Mouse (Mus musculus): ENCODE results near the gene Ccdc42.

Ccdc42 gene

DNA sequence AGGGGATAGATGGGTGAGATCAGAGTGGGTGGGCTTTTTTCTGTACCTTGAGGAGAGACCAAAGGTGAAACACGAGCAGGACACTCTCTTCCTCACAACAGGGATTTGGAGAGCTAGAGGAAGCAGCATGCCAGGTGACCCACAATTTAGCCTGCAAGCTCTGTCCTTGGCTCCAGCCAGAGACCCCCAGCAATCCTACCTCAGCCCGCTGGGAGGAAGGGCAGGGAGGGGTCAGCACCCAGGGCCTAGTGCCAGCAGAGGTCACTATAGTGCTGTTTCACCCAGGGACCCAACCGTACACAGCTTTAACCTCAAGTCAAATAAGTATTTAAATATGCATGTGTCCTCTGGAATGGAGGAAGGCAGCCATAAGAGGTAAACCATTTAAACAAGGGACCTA, 931 bp upstream of the Ccdc42 start:
- DNase-seq (ENCODE audit: low read depth), result peak; percentile 39

DNA sequence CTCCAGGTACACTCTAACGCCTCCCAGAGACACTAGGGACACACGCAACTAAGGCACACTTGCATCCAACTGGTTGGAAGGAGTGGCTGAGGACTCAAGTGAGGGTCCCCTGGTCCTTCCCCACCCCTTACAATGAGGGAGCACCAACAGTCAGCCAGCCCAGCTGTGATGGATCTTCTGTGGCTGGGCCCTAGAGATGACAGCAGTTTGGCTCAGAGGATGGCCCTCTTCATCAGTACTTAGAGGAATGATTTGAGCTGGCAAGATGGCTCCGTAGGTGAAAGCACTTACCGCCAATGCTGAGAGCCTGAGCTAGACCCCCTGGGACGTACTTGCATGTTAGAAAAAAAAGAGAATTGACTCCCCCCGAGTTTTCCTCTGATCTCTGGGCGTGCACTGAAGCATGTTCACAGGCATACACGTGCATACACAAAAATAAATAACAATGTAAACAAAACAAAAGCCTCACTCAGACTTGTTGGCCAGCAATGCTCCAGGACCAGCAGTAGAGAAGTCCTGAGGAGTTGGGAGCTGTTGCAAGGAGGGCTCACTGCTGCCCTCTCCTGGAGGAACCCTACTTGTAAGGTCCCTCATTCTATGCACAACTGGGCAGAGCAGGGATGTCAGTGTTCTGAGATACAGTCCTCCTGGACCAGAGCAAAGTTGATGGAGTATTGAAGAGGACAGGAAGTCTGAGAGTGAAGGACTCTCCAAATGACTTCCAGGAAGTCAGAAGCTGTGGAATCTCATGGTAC, 2.4 kb downstream of the Ccdc42 start:
- peak; percentile 94 for DNase-seq (ENCODE audit: low read depth)

DNA sequence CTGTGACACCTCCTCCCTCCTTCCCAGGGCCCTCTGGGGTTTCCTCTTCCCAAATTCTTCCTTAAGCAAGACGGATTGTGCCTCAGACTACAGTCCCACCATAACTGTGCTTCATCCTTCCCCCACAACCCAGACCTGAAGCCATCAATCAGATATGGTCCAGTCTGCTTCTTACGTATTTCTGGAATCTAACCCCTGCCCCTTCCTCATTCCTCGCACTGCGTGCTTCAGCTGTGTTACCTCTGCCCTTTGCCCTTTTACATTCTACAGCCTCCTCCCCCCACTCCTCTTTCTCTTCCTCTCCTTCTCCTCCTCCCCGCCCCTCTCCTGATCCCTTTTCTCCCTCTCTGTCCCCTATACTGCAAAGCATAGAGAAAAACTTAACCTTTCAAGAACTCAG, 4.9 kb downstream of the Ccdc42 start:
- DNase-seq (ENCODE audit: low read depth), result no peak

DNA sequence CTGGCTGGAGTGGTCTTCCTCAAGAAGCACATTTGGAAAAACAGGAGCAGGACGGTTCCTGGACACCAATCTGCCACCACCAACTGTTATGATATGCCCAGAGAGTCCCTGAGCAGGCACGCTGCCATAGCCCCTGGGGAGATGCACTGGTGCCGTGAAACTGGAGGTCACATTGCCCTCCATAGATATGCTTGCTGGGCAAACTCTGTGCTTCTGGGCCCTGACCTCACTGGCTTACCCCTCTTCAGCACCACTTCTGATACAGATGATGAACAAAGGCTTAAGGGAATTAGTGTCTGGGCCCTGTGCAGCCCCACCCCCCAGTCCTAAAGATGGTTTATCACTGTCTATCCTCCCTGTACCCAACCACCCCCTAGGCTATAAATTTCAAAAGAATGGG, 6.4 kb downstream of the Ccdc42 start:
- no peak for DNase-seq (ENCODE audit: low read depth)

DNA sequence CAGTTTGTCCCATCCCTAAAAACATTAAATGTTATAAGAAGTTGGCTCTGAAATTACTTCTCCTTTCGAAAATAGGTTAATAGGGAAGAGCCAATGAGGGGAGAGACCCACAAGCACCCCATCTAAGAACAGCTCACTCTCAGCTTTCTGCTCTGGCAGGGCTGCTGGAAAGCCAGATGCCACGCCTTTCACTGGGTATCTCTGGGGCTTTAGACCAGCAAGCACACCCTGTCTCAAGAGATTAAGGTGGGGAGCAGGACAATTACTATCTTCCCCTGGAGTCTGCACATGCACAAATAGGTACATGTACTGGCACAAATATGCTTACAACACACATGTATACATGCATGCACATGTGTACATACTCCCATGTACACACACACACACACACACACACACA, 11.1 kb downstream of the Ccdc42 start:
- DNase-seq (ENCODE audit: low read depth), result no peak

DNA sequence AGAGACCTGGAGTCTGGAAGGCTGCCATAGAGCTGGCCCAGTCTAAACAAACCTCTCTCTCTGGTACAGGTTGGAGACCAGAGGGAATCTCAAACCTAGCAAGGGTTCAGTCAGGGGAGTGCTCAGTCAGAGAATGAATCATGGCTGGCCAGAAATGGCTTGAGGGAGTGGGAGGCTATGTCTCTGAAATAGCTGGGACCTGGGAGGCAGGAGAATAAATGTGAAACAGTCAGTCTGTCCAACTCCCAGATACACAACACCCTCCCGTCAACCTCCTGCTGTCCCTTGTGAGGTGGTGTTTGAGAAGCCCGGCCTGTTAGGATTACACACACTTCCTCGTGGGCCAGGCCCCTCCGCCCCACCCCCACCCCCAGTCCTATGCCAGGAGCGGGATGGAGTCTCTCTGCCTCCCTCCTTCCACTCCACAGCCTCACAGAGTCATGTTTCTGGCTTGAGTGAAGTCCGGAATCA, 13.8 kb downstream of the Ccdc42 start:
- DNase-seq (ENCODE audit: low read depth), result peak; percentile 73

DNA sequence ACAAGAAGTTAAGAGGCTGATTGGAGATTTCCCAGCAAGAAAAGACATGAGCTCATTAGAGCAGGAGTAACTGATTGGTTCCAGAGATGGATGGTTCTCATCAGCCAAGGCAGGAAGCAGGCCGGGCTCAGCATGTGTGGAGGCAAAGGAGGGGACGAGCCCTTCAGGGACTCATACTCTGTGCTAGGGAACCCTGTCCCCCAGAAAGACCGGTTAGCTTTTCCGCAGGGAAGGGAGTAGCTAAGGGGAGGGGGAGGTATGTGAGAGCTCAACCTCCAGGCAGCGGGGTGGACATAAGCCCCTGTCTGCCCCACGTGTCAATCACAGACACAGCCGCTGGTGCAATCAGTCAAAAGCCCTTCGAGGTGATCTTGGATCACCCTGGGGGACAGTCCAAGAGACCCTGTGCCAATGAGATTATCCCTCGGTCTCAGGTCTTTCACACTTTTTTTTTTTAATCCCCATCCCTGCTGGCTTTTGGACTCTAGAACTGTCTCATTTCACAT, 14.7 kb downstream of the Ccdc42 start:
- DNase-seq (ENCODE audit: low read depth), result no peak

DNA sequence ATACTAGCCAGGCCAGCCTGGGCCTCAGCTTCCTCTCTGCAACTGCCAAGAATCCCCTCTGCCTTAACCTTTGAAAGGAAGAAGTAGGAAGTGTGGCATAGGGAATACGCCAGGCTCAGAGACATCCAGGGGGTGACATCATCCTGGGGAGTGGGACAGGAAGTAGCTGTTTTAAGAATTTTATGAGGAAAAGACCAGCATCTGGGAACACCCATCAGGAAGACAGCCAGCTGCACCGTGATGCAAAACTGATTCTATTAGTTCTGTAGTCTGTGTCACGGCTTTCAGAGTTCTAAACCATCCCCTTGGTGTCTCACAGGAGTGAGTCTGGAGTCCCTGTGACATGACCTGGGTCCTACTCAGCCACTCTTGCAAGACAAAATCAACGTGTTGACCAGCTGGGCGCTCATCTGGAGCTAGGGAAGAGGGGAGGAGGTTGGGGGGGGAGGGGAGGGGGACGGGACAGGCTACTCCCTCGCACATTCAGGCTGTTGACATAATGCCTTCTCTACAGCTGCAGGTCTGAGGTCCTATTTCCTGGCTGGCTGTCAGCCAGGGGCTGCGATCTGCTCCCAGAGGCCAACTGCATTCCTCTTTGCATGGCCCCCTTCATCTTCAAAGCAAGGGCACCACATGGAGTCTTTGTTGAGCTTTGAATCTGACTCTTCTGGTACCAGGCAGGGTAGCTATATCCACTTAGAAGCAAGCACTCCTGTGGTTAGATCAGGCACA, 15.5 kb downstream of the Ccdc42 start:
- DNase-seq (ENCODE audit: low read depth), result no peak

DNA sequence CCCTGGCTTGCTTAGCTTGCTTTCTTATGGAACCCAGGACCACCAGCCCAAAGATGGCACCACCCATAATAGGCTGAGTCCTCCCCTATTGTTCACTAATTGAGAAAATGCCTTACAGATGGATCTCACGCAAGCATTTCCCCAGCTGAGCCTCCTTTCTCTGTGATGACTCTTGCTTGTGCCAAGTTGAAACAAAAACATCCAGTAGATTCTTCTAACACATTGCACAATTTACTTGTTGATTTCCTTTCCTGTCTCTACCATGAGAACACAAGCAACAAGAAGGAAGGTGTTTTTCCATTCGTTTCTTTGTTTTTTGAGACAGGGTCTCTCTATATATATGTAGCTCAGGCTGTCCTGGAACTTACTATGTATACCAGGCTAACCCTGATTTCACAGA, 20.2 kb downstream of the Ccdc42 start:
- peak; percentile 38 for DNase-seq (ENCODE audit: low read depth)

DNA sequence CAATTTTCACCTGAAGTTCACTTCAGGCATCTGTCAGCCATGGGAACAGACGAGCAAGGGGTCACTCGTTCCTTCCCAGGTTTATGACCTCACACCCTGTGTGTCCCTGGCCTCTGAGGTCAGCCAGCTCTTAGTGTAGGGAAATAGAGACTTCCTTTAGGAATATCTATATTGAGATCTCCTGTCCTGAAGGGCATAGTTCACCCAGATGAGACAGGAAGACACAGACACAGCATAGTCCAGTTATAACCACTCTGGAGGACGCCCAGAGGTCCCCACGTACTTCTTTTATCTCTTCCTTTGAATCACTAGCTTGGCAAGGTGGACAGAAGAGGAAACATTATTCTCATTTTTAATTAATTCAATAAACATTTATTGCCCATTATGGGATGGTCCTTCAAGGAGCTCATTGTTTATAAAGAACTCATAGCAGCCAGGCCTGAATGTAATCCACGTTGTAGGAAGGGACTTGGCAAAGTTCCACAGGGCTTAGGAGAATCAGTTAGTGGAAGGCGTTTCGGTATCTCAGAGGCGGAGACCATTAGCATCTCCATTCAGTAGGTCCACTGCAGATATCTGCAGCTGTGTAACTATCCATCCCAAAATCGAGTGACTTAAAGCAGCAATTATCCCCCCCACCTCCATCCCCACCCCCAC, 23.2 kb downstream of the Ccdc42 start:
- no peak for DNase-seq (ENCODE audit: low read depth)

DNA sequence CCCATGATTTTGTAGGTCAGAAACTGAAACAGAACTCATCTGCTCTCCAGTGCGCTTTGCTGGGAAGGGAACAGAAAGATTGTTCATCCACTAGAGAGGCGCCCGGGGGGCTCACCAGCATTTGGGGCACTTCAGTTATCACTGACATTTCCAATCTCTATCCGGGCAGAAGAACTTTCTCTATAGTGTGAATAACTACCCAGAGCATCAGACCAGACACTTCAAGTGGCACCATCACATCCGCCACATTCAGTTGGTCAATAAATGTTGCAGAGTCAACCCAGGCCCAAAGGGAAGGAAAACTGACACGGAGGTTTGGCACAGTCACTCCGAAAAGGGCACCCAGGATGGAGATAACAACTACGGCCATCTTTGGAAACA, 23.7 kb downstream of the Ccdc42 start:
- DNase-seq (ENCODE audit: low read depth), result no peak

DNA sequence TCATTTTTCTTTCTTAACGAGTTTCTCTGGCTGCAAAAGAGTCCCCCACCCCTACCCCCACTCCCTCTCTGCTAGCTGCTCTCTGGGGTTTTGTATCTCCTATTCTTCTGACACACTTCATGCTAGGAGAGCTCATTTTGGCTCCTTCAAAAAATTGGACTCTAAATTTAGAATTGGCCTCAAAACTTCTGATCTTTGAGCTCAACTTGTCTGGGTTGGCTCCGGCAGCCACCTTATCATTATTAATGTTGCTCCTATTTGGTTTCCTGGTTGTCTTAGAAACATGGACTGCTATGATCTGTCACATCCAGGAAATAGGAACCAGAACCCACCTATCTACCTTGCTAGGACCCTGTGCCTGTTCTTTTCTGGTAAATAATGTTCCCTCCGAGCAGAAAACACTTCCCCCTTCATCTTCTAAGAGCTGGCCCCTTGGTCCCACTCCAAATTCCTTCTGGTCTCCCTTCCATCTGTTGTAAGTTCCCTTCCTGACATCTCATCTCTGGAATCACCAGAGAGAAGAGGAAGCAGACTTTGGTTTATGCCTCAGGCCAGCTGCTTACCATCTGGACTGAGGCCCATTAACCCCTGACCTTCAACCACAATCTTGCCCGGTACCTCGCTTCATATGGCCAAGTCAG, 26.4 kb downstream of the Ccdc42 start:
- DNase-seq (ENCODE audit: low read depth), result peak; percentile 62

DNA sequence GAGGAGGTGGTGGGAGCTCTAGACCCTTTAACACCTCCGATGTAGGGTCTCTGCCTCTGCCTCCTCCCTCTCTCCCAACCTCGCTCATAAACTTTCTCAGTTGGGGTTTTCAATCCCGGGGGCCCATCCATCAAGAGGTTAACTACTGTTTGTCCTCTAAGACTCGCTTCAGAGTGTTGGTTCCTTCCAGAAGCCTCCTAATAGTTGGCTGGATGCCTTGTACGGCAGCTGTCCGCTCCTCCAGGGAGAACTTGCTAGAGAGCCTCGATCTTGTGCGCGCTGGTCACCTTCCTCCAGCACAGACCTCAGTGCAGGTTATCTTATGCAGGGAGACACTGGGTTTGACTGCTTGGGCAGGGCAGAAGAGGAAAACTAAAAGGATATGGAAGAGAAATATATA, 35.9 kb downstream of the Ccdc42 start:
- DNase-seq (ENCODE audit: low read depth), result no peak

DNA sequence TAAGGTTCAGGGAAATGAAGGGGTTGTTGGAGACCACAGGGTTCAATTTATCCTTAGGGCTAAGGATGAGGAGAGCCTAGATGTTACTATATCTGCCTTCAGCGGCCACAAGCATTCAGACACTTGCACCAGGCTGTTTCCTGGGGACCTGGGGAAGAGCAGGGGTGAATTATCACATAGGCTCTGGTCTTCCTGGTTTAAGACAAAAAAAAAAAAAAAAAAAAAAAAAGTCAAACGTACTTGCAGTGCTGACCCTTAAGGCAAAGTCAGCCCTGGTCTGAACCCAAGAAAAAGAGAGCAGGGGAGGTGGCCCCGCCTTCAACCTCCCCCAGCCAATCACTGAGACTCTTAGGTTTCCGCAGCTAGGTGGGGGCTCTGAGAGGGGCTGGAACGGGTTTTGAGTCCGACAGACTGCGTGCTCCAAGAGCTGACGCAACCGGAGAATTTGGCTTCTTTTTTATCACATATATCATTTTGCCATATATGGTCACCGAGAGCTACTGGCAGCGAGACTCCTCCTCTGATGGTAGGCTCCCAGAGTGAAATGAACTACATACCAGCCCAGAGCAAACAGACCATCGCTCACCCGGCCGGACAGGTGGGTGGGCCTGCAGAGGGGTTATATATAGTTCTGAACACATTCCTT, 36.5 kb downstream of the Ccdc42 start:
- peak; percentile 87 for DNase-seq (ENCODE audit: low read depth)

DNA sequence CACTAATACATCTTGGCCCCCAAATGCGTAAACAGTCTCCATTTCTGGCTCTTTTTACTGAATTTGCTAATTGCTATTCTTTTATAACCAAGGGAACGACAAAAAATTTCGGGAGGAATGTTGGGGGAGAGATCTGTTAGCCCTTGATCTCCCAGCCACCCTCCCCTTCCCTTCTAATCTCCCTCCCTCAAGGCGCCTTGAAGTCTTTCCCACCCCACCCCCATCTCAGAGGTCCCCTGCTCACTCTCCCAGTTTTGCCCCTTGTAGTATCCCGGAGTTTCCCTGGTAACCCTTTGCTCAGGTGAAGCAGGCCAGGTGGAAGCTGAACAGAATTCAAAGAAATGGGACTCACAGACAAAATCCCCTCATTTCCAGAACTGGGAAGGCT, 37.0 kb downstream of the Ccdc42 start:
- DNase-seq (ENCODE audit: low read depth), result no peak

DNA sequence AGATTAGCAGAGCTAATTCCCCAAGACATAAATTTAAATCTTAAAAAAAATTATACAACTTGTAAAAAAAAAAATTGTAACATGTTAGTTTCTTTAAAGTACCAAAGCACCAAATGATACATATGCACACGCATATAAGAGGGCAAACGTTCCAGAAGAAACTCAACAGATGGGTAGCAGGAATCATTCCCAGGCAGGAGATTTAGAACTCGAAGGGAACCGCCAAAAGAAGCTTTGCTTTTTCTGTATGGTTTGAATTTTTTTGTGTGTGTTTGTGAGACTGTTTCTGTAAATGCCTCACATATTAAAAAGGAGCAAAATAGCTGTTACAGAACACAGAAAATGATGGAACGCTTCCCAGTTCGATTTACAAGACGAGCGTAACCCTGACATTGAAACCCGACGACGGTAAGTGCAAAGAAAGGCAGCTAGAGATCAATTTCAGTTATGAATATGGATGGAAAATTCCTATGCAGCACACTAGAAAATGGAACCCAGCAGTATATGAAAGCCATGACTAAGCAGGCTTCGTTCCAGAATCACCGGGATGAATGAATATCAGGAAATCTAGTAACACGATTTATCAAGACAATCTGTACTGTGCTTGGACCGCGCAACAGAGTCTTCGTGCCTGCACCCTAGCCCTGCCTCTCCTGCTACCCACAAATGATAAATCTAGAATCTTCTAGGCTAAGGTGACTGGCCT, 44.9 kb downstream of the Ccdc42 start:
- peak; percentile 87 for DNase-seq (ENCODE audit: low read depth)

DNA sequence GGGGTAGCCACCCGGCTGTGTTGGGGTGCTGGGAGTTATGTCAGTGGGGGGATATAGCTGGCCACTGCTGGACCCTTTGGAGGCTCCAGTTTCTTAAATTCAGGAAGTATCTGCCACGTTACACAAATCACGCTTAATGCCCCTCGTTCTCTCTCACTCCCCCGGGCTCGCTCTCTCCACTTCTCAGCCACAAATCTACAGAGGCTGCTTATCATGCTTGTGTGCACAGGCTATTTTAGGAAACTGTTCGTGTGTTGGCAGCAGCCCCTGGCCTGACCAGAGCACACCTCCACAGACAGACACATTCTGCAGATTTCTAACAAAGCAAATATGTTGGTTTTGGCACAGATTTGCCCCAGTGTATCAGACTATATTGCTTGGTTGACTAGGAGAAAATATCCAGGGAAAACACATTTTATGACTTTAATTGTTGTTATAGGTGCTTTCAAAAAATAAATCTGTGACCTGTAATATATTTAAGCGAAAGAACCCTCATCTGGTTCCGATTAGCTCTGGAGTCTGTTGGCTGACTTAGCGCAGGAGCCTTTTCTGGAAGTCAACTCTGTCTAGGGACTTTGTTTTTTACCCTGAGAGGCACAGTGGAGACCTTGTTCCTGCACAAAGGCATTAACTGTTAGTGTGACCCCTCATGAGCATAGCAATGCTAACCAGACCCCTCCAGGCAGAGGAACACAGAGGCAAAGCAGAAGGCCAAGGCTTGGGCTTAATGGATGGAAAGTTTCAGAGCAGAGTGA, 51.2 kb downstream of the Ccdc42 start:
- DNase-seq (ENCODE audit: low read depth), result peak; percentile 81

DNA sequence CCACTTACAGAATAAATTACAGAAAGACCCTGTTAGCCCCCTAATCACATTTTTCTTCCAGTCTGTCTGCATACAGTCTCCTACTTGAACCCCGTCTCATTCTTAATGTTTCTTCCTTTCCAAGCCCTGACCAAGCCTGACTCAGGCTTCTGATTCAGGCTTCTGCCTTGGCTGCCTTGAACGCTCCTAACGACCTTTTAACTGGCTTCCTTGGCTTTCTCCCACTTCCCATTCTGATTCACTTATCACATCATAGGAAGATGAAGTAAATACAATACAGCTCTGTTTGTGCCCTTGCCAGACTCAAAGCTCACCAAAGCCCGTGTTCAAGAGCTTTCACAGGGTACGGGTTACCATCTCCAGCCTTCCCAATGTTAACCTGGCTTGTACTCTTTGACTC, 54.5 kb downstream of the Ccdc42 start:
- DNase-seq (ENCODE audit: low read depth), result peak; percentile 81

DNA sequence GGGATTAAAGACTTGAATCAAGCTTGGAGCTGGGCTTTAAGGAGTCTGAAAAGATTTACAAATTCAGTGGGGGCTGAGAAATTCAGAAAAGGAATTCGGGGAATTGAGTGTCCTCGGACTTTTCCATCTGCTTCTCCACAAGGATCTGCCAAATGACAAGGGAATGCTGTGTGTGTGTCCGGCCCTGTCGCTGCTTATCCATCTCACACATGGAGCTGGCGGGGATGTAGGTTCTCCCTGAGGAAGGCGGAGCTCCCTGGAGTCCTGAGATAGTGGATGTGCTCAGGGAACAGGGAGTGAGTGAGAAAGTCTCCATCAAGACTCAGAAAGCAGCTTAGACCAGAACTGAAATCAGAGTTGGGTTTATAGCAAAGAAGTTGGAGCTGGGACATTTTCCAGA, 58.0 kb downstream of the Ccdc42 start:
- DNase-seq (ENCODE audit: low read depth), result no peak

Measured in NIH3T3 (cell line).